In the genomic region with DNA sequence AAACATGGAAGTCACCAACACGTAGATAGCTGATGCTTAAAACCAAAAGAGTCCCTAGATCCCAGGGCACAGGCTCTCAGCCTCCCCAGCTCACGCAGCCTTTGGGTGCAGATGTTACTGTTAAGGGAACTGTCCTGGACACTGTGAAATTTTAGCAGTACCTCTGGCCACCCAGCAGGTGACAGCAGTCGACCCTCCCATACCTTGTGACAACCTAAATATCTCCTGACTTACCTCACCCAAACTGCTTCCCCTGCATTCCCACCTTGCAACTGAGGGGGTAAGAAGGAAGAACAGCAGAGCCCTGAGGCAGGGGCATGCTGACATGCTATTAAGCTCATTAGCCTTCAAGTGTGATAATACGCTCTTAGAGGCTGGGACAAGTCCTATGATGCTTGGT, we compare ENCODE assay signal across 15 mouse cellular contexts. TPM values are rescaled to one million over a fixed set of nuclear protein-coding genes. Genes with fewer than 3 reads are reported as not detected.
A peak's percentile ranks its signal among the peaks of the same experiment; 100 is the strongest.
DNase-seq lines count a peak whose midpoint lies in the region; ATAC-seq and TF ChIP-seq lines count a peak whose summit lies in the region.
"Had no signal": no experiment of that assay in that cellular context is flagged by ENCODE, and none has a peak within 500 bp of the region (broad histone marks: within the 10 kb centered on the region; RNA-seq: fewer than 3 reads in every experiment).

No protein-coding gene starts in this region.

- no peak for DNase-seq in midbrain, embryonic 11.5 days (ENCODE audit: low spot score, missing footprints)
- peak; percentile 21 for DNase-seq in MEL-GATA-1-ER (ENCODE audit: extremely low read depth, low read depth)
- DNase-seq in layer of hippocampus, postnatal 10 days (ENCODE audit: low spot score in 2 of 2): no peak
- DNase-seq: adrenal gland, postnatal 36 days; cerebellum, postnatal 36 days; heart, postnatal 36 days; lung, postnatal 14 days had no signal

- WGBS in intestine, postnatal 0 days: 60% methylated on average over 4 of the region's 4 CpGs
- 61% methylated on average over 4 of the region's 4 CpGs for WGBS in intestine, embryonic 16.5 days
- 56% methylated on average over 4 of the region's 4 CpGs for WGBS in midbrain, embryonic 13.5 days
- 57% methylated on average over 4 of the region's 4 CpGs for WGBS in midbrain, embryonic 11.5 days
- 69% methylated on average over 4 of the region's 4 CpGs for WGBS in small intestine, adult 2 months

- H3K36me3 ChIP-seq in intestine, postnatal 0 days (ENCODE audit: control insufficient read depth, insufficient read depth): no peaks in the 10 kb centered on the region
- no peaks in the 10 kb centered on the region for H3K36me3 ChIP-seq in intestine, embryonic 16.5 days (ENCODE audit: control insufficient read depth, insufficient read depth, low read length)
- H3K36me3 ChIP-seq in midbrain, embryonic 13.5 days: no peaks in the 10 kb centered on the region
- no peaks in the 10 kb centered on the region for H3K36me3 ChIP-seq in midbrain, embryonic 11.5 days (ENCODE audit: control insufficient read depth, insufficient read depth, low read length)
- peaks cover 2% of the 10 kb centered on the region; the same call in 1 of the 2 replicates for H3K36me3 ChIP-seq in small intestine, adult 2 months (ENCODE audit: control insufficient read depth, insufficient read depth, low read length)
- H3K36me3 ChIP-seq: neural tube, embryonic 12.5 days had no signal

- no peak overlapping the region for H3K27ac ChIP-seq in intestine, postnatal 0 days (ENCODE audit: low read depth, low read length)
- H3K27ac ChIP-seq in intestine, embryonic 16.5 days (ENCODE audit: low read length): no peak overlapping the region
- peak overlapping the region; percentile 54; the same call in 1 of the 2 replicates for H3K27ac ChIP-seq in midbrain, embryonic 13.5 days
- H3K27ac ChIP-seq in midbrain, embryonic 11.5 days (ENCODE audit: low read depth, low read length): no peak overlapping the region
- peak overlapping the region; percentile 99; the same call in 1 of the 2 replicates for H3K27ac ChIP-seq in small intestine, adult 2 months (ENCODE audit: insufficient read depth, low read depth, low read length)
- H3K27ac ChIP-seq: neural tube, embryonic 12.5 days had no signal

- no peak overlapping the region for H3K9ac ChIP-seq in intestine, postnatal 0 days (ENCODE audit: low read depth, low read length)
- no peak overlapping the region for H3K9ac ChIP-seq in intestine, embryonic 16.5 days (ENCODE audit: low read depth, low read length)
- H3K9ac ChIP-seq in midbrain, embryonic 13.5 days (replicated peaks): no peak overlapping the region
- no peak overlapping the region for H3K9ac ChIP-seq in midbrain, embryonic 11.5 days (ENCODE audit: low read length)
- H3K9ac ChIP-seq: neural tube, embryonic 12.5 days had no signal

- no peaks in the 10 kb centered on the region for H3K27me3 ChIP-seq in intestine, postnatal 0 days (replicated peaks; ENCODE audit: control insufficient read depth, insufficient read depth, low read length)
- H3K27me3 ChIP-seq in intestine, embryonic 16.5 days (replicated peaks; ENCODE audit: control insufficient read depth, insufficient read depth, low read length): no peaks in the 10 kb centered on the region
- no peaks in the 10 kb centered on the region for H3K27me3 ChIP-seq in midbrain, embryonic 13.5 days
- no peaks in the 10 kb centered on the region for H3K27me3 ChIP-seq in midbrain, embryonic 11.5 days (ENCODE audit: control insufficient read depth, insufficient read depth, low read length)
- H3K27me3 ChIP-seq in small intestine, adult 2 months (ENCODE audit: control insufficient read depth, insufficient read depth, low read length): no peaks in the 10 kb centered on the region
- H3K27me3 ChIP-seq: neural tube, embryonic 12.5 days had no signal

- TF ChIP-seq CTCF in intestine, postnatal 0 days (IDR thresholded peaks at IDR 0.05; ENCODE audit: low read depth): peak; percentile 63
- TF ChIP-seq CTCF in small intestine, adult 2 months (IDR thresholded peaks at IDR 0.05; ENCODE audit: extremely low read depth, insufficient read length, insufficient replicate concordance, low read depth, low read length): peak; percentile 35; the same call in 1 of the 2 replicates

- no peak for TF ChIP-seq POLR2A in small intestine, adult 2 months (IDR thresholded peaks at IDR 0.05; ENCODE audit: low read depth, low read length)

- H3K9me3 ChIP-seq in intestine, postnatal 0 days (ENCODE audit: control insufficient read depth): no peaks in the 10 kb centered on the region
- H3K9me3 ChIP-seq in intestine, embryonic 16.5 days (ENCODE audit: control insufficient read depth, low read length): no peaks in the 10 kb centered on the region
- no peaks in the 10 kb centered on the region for H3K9me3 ChIP-seq in midbrain, embryonic 13.5 days
- H3K9me3 ChIP-seq in midbrain, embryonic 11.5 days (ENCODE audit: control insufficient read depth, low read length): no peaks in the 10 kb centered on the region
- H3K9me3 ChIP-seq: neural tube, embryonic 12.5 days had no signal

- ATAC-seq in intestine, postnatal 0 days: no peak
- ATAC-seq in intestine, embryonic 16.5 days: no peak
- ATAC-seq in midbrain, embryonic 13.5 days: no peak
- no peak for ATAC-seq in midbrain, embryonic 11.5 days (ENCODE audit: low FRiP score)

- no peak overlapping the region for H3K4me3 ChIP-seq in intestine, postnatal 0 days (ENCODE audit: low read depth, low read length)
- H3K4me3 ChIP-seq in intestine, embryonic 16.5 days (ENCODE audit: low read length): no peak overlapping the region
- no peak overlapping the region for H3K4me3 ChIP-seq in midbrain, embryonic 13.5 days (replicated peaks)
- no peak overlapping the region for H3K4me3 ChIP-seq in midbrain, embryonic 11.5 days (ENCODE audit: low read depth, low read length)
- peak overlapping the region; percentile 83 for H3K4me3 ChIP-seq in small intestine, adult 2 months (ENCODE audit: low read depth, low read length)
- H3K4me3 ChIP-seq: neural tube, embryonic 12.5 days had no signal

- peak overlapping the region; percentile 57 for H3K4me2 ChIP-seq in intestine, postnatal 0 days (replicated peaks; ENCODE audit: low read depth)
- H3K4me2 ChIP-seq in intestine, embryonic 16.5 days (ENCODE audit: low read depth, low read length): no peak overlapping the region
- H3K4me2 ChIP-seq in midbrain, embryonic 13.5 days (replicated peaks): no peak overlapping the region
- no peak overlapping the region for H3K4me2 ChIP-seq in midbrain, embryonic 11.5 days

- H3K4me1 ChIP-seq in intestine, postnatal 0 days (replicated peaks; ENCODE audit: control insufficient read depth, insufficient read depth, low read length): peaks cover 7% of the 10 kb centered on the region; the same call in 1 of the 2 replicates
- 0 out of 2 replicates have a peak, but pooled peaks cover 3% of the 10 kb centered on the region for H3K4me1 ChIP-seq in intestine, embryonic 16.5 days (ENCODE audit: control insufficient read depth, insufficient read depth, low read length)
- H3K4me1 ChIP-seq in midbrain, embryonic 13.5 days (replicated peaks): peaks cover 24% of the 10 kb centered on the region
- peaks cover 2% of the 10 kb centered on the region; the same call in 1 of the 2 replicates for H3K4me1 ChIP-seq in midbrain, embryonic 11.5 days (ENCODE audit: control insufficient read depth, insufficient read depth, low read length)
- H3K4me1 ChIP-seq in small intestine, adult 2 months (ENCODE audit: control insufficient read depth, insufficient read depth, insufficient read length, low read length): peaks cover 21% of the 10 kb centered on the region; the same call in 1 of the 2 replicates

RNA-seq across cellular contexts. Expression of a gene that starts 1.6 kb away (rescaled TPM):
- polyA plus RNA-seq in intestine, postnatal 0 days (2015; fragmentation: Nextera tagmentation; extraction: Ambion mirVana): 164 and 187 TPM in 2 replicates
- 34.8 and 45.4 TPM in 2 replicates for polyA plus RNA-seq in intestine, embryonic 16.5 days (2015; fragmentation: Nextera tagmentation; extraction: Ambion mirVana)
- polyA plus RNA-seq in midbrain, embryonic 13.5 days (2015; fragmentation: Nextera tagmentation; extraction: Ambion mirVana): not detected in 2 replicates
- polyA plus RNA-seq in midbrain, embryonic 11.5 days (2014; fragmentation: Nextera tagmentation; extraction: Ambion mirVana): not detected in 2 replicates
- 25.1 and 48.9 TPM in 2 replicates for polyA plus RNA-seq in small intestine, adult 2 months (2012; rRNA removed)
- total RNA-seq in layer of hippocampus, postnatal 10 days (2021): not detected
- total RNA-seq: heart, postnatal 36 days had no signal
- polyA plus RNA-seq: neural tube, embryonic 12.5 days had no signal

RNA-seq across cellular contexts. Expression of a gene that starts 10.4 kb away (rescaled TPM):
- not detected in 2 replicates for polyA plus RNA-seq in intestine, postnatal 0 days (2015; fragmentation: Nextera tagmentation; extraction: Ambion mirVana)
- not detected in 2 replicates for polyA plus RNA-seq in intestine, embryonic 16.5 days (2015; fragmentation: Nextera tagmentation; extraction: Ambion mirVana)
- not detected in 2 replicates for polyA plus RNA-seq in midbrain, embryonic 13.5 days (2015; fragmentation: Nextera tagmentation; extraction: Ambion mirVana)
- polyA plus RNA-seq in midbrain, embryonic 11.5 days (2014; fragmentation: Nextera tagmentation; extraction: Ambion mirVana): not detected in 2 replicates
- polyA plus RNA-seq in small intestine, adult 2 months (2012; rRNA removed): not detected in 2 replicates
- under 1 TPM in 1 of 2 experiments, not detected in 1; 0.59 TPM for total RNA-seq in layer of hippocampus, postnatal 10 days (2021)
- total RNA-seq: heart, postnatal 36 days had no signal
- polyA plus RNA-seq: gonadal fat pad, adult 2 months; kidney, embryonic 14.5 days; neural tube, embryonic 12.5 days had no signal

RNA-seq across cellular contexts. Expression of a gene that starts 39.1 kb away (rescaled TPM):
- polyA plus RNA-seq in intestine, postnatal 0 days (2015; fragmentation: Nextera tagmentation; extraction: Ambion mirVana): 4.3 and 5.7 TPM in 2 replicates
- 1.3 and 6.7 TPM in 2 replicates for polyA plus RNA-seq in intestine, embryonic 16.5 days (2015; fragmentation: Nextera tagmentation; extraction: Ambion mirVana)
- not detected in 2 replicates for polyA plus RNA-seq in midbrain, embryonic 13.5 days (2015; fragmentation: Nextera tagmentation; extraction: Ambion mirVana)
- polyA plus RNA-seq in midbrain, embryonic 11.5 days (2014; fragmentation: Nextera tagmentation; extraction: Ambion mirVana): not detected in 2 replicates
- 0.25 and 3.3 TPM in 2 replicates for polyA plus RNA-seq in small intestine, adult 2 months (2012; rRNA removed)
- total RNA-seq in layer of hippocampus, postnatal 10 days (2021): under 1 TPM in 1 of 2 experiments, not detected in 1; 0.37 TPM
- total RNA-seq: left cerebral cortex, postnatal 14 days had no signal

RNA-seq across cellular contexts. Expression of a gene that starts 52.1 kb away (rescaled TPM):
- polyA plus RNA-seq in intestine, postnatal 0 days (2015; fragmentation: Nextera tagmentation; extraction: Ambion mirVana): 6.0 and 6.2 TPM in 2 replicates
- 3.0 and 3.5 TPM in 2 replicates for polyA plus RNA-seq in intestine, embryonic 16.5 days (2015; fragmentation: Nextera tagmentation; extraction: Ambion mirVana)
- 7.3 and 7.6 TPM in 2 replicates for polyA plus RNA-seq in midbrain, embryonic 13.5 days (2015; fragmentation: Nextera tagmentation; extraction: Ambion mirVana)
- 2.1 and 2.5 TPM in 2 replicates for polyA plus RNA-seq in midbrain, embryonic 11.5 days (2014; fragmentation: Nextera tagmentation; extraction: Ambion mirVana)
- polyA plus RNA-seq in small intestine, adult 2 months (2012; rRNA removed): 0.20 and 1.0 TPM in 2 replicates
- 1 to 10 TPM; 5.3 to 7.3 TPM for total RNA-seq in layer of hippocampus, postnatal 10 days (2021)

Comparison
In these comparisons a context has a peak if more than half of its experiments do, and no peak if none do; other contexts are left out.
1. H3K27ac ChIP-seq: peak in midbrain, embryonic 13.5 days (single experiment) and small intestine, adult 2 months (single experiment); none in intestine, postnatal 0 days (single experiment), intestine, embryonic 16.5 days (single experiment) and midbrain, embryonic 11.5 days (single experiment).
2. RNA of a gene that starts 1.6 kb away (polyA plus RNA-seq): 164 to 187 TPM in intestine, postnatal 0 days, 25.1 to 48.9 TPM in small intestine, adult 2 months and 34.8 to 45.4 TPM in intestine, embryonic 16.5 days; not detected in midbrain, embryonic 13.5 days and not detected in midbrain, embryonic 11.5 days; every median in the first group is over 10 times any median in the second.